Mouse (Mus musculus): Measurements from ENCODE around the gene Ablim1. TPM values are rescaled to one million over a fixed set of nuclear protein-coding genes. Genes with fewer than 3 reads are reported as not detected.

Ablim1 gene
- polyA plus RNA-seq, 1 experiment = 0.01 TPM

DNA sequence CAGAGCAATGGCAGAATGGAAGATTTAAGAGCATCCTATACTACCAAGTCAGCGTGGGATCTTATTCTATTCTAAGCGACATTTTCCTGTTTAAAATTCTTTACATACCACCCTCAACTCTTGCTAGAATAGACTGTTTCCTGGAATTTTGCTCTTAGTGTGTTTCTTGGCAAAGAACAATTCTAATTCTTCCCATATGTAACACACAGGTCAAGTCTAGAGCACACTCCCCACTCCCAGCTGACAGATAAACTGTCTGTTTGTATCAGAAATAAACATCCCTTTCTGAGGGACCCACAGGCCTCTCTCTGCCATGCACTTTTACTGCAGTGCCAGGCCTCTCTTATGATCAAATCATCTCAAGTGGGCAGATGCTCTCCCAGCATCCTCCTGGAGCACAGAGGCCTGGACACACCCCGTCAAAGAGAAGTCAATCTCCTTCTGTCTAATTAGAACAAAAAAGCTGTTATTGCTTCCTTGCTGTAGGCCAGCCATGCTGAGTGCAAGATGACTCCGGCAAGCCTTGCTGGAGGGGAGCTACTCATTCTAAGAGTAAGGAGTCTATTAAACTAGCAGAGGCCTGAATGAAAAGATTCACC, 211.3 kb downstream of the Ablim1 start:
- no peak for TF ChIP-seq GATA1 (IDR thresholded peaks at IDR 0.05; ENCODE audit: low read length)
- TF ChIP-seq TAL1 (IDR thresholded peaks at IDR 0.05; ENCODE audit: low read length) = no peak

DNA sequence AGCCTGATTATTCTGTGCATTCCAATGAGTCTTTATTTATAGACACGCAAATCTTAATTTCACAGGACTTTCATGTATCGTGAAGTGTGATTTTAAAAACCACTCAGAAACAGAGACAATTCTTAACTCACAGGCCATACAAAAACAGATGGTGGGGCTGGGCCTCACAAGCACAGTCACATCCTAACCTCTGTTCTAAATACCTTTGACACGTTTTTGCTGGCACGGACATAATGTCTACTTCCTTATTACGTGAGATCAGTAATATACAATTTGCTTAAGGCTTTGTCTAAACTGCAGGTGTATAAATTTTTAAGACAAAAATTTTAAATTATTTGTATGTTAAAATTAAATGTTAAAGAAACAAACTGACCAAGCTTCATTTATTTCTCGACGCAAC, 212.7 kb downstream of the Ablim1 start:
- no peak overlapping the region for H3K4me3 ChIP-seq (replicated peaks)
- no peaks in the 10 kb centered on the region for H3K27me3 ChIP-seq (ENCODE audit: control insufficient read depth)
- no peak for TF ChIP-seq TAL1 (IDR thresholded peaks at IDR 0.05; ENCODE audit: low read length)
- no peak for TF ChIP-seq GATA1 (IDR thresholded peaks at IDR 0.05; ENCODE audit: low read length)
- H3K9me3 ChIP-seq (ENCODE audit: control insufficient read depth, low read length) = no peaks in the 10 kb centered on the region
- no peaks in the 10 kb centered on the region for H3K36me3 ChIP-seq (ENCODE audit: control insufficient read depth)
- H3K4me1 ChIP-seq (ENCODE audit: control insufficient read depth) = no peaks in the 10 kb centered on the region

More for the DNA sequence above, 211.3 kb downstream of the Ablim1 start:
- H3K9me3 ChIP-seq (ENCODE audit: control insufficient read depth, low read length) = no peaks in the 10 kb centered on the region
- no peak overlapping the region for H3K4me3 ChIP-seq (replicated peaks)
- no peaks in the 10 kb centered on the region for H3K4me1 ChIP-seq (ENCODE audit: control insufficient read depth)
- no peaks in the 10 kb centered on the region for H3K27me3 ChIP-seq (ENCODE audit: control insufficient read depth)
- H3K36me3 ChIP-seq (ENCODE audit: control insufficient read depth) = no peaks in the 10 kb centered on the region

DNA sequence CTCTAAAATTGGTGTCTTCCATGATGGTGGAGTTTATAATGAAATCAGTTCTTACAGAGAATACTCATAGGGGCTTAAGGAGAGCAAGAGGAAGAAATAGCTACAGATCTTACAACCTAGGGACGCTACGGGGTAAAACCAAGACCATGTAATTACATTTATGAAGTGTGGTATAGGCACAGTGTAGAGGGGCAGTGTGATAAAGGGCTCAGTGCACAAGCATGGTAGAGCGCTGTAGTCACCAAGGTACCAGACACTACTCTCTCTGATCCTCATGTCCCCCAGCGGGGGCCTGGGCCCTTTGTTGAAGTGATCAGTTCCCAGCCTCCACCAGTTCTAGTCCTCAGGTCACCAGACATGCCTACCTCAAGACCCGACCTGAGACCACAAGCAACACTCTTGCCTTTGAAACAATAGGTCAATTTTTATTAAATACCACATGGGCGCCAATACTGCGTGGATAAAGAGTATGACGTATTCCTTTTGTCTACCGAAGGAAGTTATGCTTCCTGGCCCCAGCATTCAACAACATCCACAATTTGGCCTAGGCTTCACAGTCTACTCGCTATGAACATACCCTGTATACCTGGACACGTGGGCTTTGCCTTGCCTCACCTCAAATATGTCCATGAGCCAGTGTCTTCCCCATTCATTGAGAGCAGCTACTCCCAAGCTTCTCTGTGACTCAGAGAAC, 213.8 kb downstream of the Ablim1 start:
- H3K4me3 ChIP-seq (replicated peaks) = no peak overlapping the region
- H3K9me3 ChIP-seq (ENCODE audit: control insufficient read depth, low read length) = no peaks in the 10 kb centered on the region
- TF ChIP-seq TAL1 (IDR thresholded peaks at IDR 0.05; ENCODE audit: low read length) (no peak), GATA1 (IDR thresholded peaks at IDR 0.05; ENCODE audit: low read length) (no peak)
- H3K36me3 ChIP-seq (ENCODE audit: control insufficient read depth) = no peaks in the 10 kb centered on the region
- no peaks in the 10 kb centered on the region for H3K4me1 ChIP-seq (ENCODE audit: control insufficient read depth)
- H3K27me3 ChIP-seq (ENCODE audit: control insufficient read depth) = no peaks in the 10 kb centered on the region

DNA sequence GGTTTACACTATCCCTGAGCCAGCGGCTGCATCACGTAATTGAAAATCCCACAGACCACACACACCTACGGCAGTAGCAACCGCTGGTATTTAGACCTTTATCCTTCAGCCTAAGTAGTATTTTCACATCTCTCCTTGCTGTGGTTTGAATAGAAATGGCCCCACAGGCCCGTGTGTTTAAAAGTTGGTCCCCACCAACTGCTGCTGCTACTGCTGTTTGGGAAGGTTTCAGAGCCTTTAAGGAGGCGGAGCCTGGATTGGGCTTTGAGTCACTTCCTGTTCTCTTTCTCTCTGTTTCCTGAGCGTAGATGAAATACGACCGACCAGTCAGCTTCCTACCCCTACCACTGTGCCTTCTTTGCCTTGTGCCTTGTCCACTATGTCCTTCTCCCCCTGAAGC, 214.7 kb downstream of the Ablim1 start:
- H3K36me3 ChIP-seq (ENCODE audit: control insufficient read depth) = no peaks in the 10 kb centered on the region
- H3K9me3 ChIP-seq (ENCODE audit: control insufficient read depth, low read length) = no peaks in the 10 kb centered on the region
- no peak overlapping the region for H3K4me3 ChIP-seq (replicated peaks)
- TF ChIP-seq TAL1 (IDR thresholded peaks at IDR 0.05; ENCODE audit: low read length) (no peak), GATA1 (IDR thresholded peaks at IDR 0.05; ENCODE audit: low read length) (no peak)
- H3K27me3 ChIP-seq (ENCODE audit: control insufficient read depth) = no peaks in the 10 kb centered on the region
- H3K4me1 ChIP-seq (ENCODE audit: control insufficient read depth) = no peaks in the 10 kb centered on the region

DNA sequence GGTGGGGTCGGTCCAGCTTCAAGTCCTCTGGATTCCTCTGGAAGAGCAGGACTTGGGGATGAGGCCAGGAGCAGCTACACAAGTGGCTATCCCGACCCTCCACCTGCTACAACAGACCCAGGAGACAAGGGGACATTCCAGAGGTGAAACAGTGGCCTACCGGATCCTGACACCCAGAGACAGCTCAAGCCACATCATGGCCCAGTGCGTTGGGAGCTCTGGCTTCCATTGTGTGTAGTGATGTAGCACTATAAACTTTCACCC, 215.7 kb downstream of the Ablim1 start:
- Histone ChIP-seq H3K9me3 (ENCODE audit: control insufficient read depth, low read length) (no peaks in the 10 kb centered on the region), H3K4me1 (ENCODE audit: control insufficient read depth) (no peaks in the 10 kb centered on the region), H3K36me3 (ENCODE audit: control insufficient read depth) (no peaks in the 10 kb centered on the region), H3K27me3 (ENCODE audit: control insufficient read depth) (no peaks in the 10 kb centered on the region), H3K4me3 (replicated peaks) (no peak overlapping the region)
- TF ChIP-seq TAL1 (IDR thresholded peaks at IDR 0.05; ENCODE audit: low read length) (no peak), GATA1 (IDR thresholded peaks at IDR 0.05; ENCODE audit: low read length) (no peak)

DNA sequence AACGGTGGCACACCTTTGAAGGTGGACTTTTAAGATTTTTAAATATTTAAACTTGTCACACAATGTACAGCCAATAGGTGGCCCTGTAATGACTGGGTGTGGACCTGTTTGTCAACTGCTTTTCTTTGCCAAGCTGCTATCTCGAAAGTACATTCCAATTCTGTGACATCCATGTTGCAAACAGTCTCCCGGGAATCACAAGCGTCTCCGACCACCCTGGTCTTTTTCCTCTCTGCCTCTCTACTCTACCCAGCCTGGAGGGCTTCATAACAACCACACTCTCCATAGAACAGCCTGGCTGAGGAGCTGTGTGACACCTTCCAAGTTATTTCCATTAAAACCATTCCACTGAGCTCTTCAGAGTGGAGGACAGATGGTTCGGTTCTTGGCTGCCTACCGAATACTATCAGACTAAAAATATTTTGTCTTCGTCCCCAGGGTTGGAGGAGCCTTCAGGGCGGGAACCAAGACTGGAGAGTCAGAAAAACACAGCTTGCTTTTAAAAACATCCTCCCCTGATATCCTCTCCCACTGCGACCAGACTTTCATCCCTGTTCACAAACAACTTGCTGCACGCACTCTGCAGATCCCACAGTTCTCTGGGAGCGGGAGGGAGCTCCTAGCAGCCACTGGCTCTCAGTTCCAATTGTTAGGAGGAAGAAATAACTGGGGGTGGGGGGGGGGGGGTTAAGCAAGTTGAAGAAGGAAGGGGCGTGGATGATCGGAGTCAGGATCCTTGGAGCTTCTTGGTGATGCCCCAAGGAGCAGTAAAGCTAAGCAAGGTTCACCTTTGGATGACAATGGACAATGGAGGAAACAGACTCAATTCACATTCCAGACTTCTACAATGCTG, 216.3 kb downstream of the Ablim1 start:
- TF ChIP-seq TAL1 (IDR thresholded peaks at IDR 0.05; ENCODE audit: low read length) (no peak), GATA1 (IDR thresholded peaks at IDR 0.05; ENCODE audit: low read length) (no peak)
- Histone ChIP-seq H3K27me3 (ENCODE audit: control insufficient read depth) (no peaks in the 10 kb centered on the region), H3K9me3 (ENCODE audit: control insufficient read depth, low read length) (no peaks in the 10 kb centered on the region), H3K4me3 (replicated peaks) (no peak overlapping the region), H3K4me1 (ENCODE audit: control insufficient read depth) (no peaks in the 10 kb centered on the region), H3K36me3 (ENCODE audit: control insufficient read depth) (no peaks in the 10 kb centered on the region)

DNA sequence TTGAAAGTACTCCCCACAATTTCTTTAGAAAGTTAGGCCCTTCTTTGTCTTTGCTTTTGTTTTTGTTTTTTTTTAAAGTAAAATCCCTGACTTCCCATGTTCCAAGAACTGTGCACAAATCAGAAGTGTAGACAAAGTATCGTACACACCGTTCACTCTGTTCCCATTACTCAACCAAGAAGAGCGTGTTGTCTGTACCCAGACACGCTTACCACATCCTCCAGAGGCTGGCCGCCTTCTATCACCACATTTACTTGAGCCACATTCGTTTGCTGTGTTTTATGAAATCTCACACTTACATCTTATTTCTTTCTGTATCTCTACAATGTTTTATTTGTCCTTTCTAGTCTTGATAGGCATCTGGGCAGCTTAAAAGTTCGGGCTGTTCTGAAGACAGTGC, 219.4 kb downstream of the Ablim1 start:
- TF ChIP-seq GATA1 (IDR thresholded peaks at IDR 0.05; ENCODE audit: low read length) (no peak), TAL1 (IDR thresholded peaks at IDR 0.05; ENCODE audit: low read length) (no peak)
- Histone ChIP-seq H3K4me3 (replicated peaks) (no peak overlapping the region), H3K27me3 (ENCODE audit: control insufficient read depth) (no peaks in the 10 kb centered on the region), H3K4me1 (ENCODE audit: control insufficient read depth) (no peaks in the 10 kb centered on the region), H3K9me3 (ENCODE audit: control insufficient read depth, low read length) (no peaks in the 10 kb centered on the region), H3K36me3 (ENCODE audit: control insufficient read depth) (no peaks in the 10 kb centered on the region)

DNA sequence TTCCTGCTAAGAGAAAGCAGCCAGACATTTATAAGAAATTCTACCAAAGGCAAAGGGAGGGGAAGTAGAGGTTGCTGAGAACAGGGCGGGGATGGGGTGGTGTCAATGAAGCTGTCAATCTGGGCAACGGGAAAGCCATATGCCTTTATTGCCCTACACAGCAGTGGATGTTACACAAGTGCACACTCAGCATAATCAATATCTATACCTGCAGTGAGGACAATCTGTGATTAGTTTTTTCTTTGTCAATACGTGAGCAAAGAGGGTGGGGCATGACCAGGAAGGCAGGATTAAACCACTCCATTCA, 221.1 kb downstream of the Ablim1 start:
- H3K4me1 ChIP-seq (ENCODE audit: control insufficient read depth) = no peaks in the 10 kb centered on the region
- no peak for TF ChIP-seq TAL1 (IDR thresholded peaks at IDR 0.05; ENCODE audit: low read length)
- H3K9me3 ChIP-seq (ENCODE audit: control insufficient read depth, low read length) = no peaks in the 10 kb centered on the region

DNA sequence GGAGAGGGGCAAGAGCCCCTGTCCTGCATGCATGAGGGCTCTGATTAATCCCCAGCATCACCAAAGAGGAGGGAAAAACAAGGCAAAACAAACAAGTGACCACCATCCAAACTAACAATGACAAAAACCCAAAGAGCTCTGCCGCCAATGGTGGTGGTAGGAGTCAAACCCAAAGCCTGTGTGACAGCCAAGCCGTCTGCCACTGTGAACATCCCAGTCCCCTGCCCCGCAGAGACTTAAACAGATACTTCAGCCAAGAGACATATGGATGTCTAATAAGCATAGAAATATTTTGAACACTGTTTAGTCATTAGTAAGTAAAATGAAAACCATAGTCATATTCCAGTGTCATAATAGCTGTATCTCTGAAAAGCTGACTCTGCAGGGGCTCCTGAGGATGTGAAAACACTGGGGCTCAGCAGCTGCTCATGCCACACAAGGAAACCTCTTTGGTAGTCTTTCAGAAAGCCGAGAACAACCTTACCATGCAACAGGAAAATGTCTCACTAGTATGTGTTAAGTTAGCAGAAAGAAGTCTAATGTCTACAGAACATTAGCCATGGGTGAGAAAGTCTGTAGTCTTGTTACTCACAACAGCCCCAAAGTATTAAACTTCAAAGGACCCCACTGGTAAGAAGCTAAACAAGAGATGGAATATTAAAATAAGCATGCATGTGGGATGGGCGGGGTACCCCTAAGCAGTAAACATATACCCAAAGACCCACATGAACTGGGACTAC, 221.6 kb downstream of the Ablim1 start:
- TF ChIP-seq GATA1 (IDR thresholded peaks at IDR 0.05; ENCODE audit: low read length) (no peak), TAL1 (IDR thresholded peaks at IDR 0.05; ENCODE audit: low read length) (no peak)
- no peaks in the 10 kb centered on the region for H3K36me3 ChIP-seq (ENCODE audit: control insufficient read depth)
- H3K4me3 ChIP-seq (replicated peaks) = no peak overlapping the region
- no peaks in the 10 kb centered on the region for H3K9me3 ChIP-seq (ENCODE audit: control insufficient read depth, low read length)
- H3K27me3 ChIP-seq (ENCODE audit: control insufficient read depth) = no peaks in the 10 kb centered on the region
- H3K4me1 ChIP-seq (ENCODE audit: control insufficient read depth) = no peaks in the 10 kb centered on the region

More for the DNA sequence above, 221.1 kb downstream of the Ablim1 start:
- Histone ChIP-seq H3K4me3 (replicated peaks) (no peak overlapping the region), H3K27me3 (ENCODE audit: control insufficient read depth) (no peaks in the 10 kb centered on the region), H3K36me3 (ENCODE audit: control insufficient read depth) (no peaks in the 10 kb centered on the region)
